Mouse (Mus musculus) 416B (cell line): Measurements from ENCODE around the gene Has1.

Experiments
- DNase-seq: peaks from one replicate; pipeline ENCODE4 v3.0.0; 2011; ENCODE audit warnings: low read depth

The Has1 gene

DNA sequence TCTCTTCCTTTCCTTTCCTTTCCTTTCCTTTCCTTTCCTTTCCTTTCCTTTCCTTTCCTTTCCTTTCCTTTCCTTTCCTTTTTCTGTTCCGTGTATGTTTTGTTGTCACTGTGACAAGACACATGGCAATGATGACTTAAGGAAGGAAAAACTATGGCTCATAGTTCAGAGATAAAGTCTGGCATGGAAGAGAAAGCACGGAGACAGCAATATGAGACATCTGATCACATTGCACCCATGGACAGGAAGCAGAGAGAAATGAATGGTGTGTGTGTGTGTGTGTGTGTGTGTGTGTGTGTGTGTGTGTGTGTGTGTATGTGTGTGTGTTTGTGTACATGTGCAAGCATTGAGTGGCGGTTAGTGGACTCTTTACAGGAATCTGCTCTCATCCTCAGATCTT, 10.4 kb downstream of the Has1 start:
- peak; percentile 64 for DNase-seq

DNA sequence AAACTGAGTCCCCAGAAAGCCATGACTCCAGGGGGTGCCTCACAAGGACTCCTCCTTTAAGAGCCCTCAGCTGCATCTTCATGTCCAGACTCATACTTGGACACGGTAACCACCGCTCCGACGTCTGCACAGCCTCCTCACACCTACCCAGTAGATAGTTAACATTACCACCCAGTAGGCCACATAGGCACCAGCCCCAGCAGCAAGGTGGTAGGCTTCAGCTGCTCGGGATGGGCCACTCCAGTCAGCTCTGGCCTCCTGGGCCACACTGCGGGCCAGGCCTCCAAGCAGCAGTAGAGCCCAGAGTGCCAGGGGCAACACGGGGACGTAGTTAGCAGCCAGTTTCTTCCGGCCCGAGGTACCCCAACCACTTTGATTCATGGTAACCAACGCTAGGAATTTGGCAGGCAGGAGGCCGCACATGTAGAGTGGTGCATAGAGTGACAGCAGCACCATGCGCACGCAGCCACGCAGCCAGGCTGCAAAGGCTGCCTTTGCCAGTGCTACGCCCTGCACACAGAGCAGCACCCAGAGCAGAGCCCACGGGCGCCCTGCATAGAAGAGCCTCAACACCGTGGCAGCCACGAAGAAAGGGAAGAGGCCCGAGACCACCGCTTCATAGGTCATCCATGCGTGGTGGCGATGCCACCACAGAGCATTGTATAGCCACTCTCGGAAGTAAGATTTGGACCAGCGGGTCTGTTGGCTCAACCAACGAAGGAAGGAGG, 11.3 kb downstream of the Has1 start:
- no peak for DNase-seq

DNA sequence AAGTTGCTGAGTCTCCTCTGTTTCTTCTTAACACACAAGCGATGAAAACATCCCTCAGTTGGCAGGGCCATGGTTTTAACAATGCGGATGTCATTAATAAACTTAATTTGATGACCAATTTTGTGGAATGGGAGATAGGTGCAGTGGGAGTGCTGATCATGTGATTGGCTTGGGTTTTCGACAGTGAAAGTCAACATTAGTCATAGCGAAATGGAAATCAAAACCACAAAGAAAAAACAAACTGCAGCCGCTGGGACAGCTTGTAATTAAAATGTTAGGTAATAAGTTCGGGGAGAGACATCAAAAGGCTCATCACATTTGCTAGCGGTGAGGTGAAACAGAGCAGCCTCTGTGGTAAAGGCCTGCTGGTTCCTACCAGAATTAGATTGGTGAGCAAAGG, 14.2 kb downstream of the Has1 start:
- peak; percentile 71 for DNase-seq

DNA sequence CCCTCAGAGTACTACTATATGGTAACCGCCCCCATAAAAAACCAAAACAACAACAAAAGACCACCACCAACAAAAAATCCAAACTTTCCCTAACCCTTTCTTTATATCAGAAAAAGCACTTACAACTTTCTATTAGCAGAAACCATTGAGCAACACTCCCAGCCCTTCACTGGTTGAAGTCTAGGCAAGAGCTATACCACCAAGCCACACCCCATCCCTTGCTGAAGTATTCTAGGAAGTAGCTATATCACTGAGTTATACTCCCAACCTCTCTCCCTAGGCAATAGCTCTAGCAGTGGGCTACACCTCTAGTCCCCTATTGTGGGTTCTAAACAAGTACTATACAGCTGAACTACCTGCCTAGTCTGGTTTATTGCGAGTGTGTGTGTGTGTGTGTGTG, 15.7 kb downstream of the Has1 start:
- DNase-seq: peak; percentile 62

DNA sequence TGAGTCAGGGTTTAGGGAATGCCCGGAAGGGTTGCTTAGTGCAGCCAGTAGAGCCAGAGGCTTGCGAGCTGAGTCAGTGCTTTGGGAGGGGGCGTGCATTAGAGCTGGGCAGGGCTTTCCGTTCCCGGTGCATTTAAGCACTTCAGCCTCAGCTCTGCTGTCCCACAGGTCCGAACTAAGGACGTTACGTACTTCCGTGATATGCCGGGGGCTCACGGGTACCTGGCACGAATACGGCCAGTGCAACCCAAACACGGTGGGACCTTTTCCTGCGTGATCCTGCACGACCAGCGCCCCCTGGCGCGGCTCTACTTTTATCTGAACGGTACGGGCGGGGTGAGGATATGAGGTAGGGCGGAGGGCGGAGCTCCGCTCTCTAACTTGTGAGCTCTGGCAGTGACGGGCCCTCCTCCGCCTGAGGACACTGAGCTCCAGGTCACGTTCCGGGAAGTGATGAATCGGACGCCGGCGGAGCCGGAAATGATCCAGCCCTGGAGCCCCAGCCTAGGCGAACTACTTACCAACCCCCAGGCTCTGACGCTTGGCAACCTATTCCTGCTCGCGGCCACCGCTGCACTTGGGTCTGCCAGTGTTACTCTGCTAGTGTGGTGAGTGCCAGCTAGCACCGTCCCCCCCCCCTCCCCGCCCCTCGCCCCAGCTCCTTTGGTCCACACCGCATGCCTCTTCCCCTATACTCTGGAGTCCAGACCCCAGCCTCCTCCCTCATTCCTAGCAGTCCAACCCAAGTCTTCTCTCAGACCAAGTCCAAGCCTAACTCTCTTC, 16.9 kb downstream of the Has1 start:
- DNase-seq: peak; percentile 98

DNA sequence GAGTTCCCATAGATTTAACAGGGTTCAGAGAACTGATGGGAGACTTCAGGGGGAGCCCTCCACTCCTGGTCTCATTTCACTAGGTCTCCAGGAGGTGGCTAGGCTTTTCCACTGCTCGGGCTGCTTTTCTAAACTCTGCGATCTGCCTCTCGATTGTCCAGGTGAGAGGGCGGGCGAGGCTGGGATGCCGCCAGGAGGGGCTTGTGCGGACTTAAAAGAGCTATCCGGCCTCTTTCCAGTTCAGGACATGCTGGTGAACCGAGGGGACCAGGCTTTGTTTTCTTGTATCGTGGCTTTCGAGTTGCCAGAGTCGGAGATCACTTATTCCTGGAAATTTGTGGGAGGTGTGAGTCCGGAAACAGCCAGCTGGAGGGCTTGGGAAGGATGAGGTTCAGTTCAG, 17.6 kb downstream of the Has1 start:
- no peak for DNase-seq

DNA sequence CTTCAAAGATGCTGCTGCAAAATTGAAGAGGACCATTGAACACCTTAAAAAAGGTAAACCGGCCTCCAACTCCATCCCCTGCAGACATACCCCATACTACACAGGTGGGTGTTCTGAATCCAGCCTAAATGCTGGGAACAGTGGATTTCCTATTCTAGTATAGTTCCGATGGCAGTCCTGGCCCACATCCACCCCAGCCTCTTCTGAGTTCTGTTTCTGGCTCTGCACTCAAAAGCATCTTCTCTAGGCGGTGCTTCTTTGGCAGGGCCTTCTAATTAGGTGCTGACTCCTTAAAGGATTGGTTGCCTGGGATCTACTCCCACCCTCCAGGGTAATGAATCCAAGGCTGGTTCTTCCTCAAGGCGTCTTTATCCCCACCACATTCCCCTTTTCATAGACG, 18.9 kb downstream of the Has1 start:
- no peak for DNase-seq

DNA sequence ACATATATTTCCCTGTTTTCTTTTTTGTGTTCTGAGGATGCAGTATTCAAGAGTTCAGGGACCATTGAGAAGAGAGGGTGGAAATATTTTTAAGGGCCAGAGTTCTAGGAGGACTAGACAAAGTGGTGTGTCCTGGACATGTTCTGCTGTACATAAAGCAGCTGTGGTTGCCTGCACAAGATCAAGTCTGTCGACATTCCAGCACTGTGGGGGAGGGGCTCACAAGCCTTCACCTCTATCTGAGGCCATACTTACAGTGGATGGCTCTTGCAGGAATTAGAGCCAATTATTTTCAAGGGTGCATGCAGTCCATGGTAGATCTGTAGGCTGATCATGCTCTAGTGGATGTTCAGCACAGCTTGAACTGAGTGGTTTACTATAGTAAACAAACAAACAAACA, 20.1 kb downstream of the Has1 start:
- DNase-seq: no peak

DNA sequence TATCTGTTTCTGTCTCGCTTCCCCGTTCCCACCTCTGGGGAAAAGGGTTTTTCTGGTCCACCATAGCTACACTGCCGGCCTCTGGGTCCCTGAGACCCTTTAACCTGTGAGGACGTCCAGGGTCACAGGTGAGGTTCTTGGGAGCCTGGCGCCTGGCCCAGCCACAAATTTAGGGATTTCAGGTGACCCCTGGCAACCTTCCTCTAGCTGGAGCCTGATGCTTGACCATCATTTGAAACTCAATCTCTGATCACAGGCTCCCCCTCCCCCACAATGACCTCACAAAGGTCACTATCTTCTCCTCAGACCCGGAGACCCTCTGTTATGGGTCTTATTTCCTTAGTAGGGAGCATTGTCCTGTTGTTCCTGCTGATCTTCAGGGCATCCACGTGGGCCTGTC, 24.3 kb downstream of the Has1 start:
- DNase-seq: no peak

DNA sequence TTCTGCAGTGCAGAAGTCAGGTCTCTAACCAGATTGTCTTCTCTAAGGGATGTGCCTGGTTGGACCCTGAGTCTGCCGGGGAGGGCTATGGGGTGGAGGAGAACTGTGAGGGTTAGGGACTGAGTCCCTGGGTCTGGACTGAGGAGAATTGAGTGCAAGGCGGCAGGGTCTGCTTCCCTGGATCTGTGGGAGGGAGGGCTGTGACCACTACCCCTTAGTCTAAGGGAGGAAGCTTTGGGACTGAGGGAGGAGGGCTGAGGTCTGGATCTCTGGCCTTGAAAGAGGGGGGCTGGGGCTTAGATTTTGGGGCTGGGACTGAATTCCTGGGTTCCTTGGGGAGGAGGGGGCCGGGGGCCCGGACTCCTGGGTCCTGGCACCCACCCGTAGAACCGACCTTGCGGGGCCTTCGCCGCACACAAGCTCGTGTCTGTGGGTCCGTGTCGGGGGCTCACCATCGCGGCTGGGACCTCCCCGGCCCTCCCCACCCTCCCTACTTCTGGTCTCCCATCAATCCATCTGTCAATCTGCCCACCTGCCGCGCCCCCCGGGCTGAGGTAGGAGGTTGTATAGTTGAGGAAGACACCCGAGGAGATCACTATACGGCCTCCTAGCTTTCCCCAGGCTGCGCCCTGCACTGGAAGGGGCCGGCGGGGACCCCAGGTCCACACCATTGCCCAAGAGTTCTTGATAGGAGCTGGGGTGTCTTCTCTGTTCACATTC, 25.0 kb downstream of the Has1 start:
- no peak for DNase-seq

DNA sequence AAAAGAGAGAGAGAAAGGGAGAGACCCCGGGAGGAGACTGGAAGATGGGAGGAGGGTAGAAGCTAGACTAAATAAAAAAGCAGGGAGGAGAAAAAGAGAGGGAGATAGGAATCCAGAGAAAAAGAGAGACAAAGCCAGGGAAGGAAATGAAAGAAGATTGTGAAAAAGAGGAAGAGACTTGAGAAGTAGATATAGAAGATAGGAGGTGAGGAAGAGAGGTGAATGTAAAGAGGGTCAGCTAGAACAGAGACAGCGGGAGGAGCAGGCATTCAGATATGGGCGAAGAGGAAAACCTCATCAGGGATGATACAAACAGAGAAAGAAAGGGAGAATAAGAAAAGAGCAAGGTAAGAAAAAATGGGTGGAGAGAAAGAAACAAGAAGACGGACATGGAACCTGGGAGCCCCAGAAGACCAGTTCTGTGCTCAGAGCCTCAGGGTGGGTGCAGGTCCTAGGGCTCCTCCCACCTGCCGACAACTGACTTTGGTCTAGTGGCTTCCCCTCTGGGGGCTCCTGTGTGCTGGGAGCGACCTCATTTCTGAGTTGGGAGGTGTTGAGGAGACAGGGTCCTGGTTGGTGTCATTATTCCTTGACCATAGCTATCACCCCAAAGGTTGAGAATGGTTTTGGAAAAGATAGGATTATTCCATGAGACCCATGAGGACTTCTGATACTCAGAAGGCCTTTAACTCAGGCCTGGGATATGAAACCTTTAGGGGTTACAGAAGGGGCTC, 25.8 kb downstream of the Has1 start:
- DNase-seq: no peak

DNA sequence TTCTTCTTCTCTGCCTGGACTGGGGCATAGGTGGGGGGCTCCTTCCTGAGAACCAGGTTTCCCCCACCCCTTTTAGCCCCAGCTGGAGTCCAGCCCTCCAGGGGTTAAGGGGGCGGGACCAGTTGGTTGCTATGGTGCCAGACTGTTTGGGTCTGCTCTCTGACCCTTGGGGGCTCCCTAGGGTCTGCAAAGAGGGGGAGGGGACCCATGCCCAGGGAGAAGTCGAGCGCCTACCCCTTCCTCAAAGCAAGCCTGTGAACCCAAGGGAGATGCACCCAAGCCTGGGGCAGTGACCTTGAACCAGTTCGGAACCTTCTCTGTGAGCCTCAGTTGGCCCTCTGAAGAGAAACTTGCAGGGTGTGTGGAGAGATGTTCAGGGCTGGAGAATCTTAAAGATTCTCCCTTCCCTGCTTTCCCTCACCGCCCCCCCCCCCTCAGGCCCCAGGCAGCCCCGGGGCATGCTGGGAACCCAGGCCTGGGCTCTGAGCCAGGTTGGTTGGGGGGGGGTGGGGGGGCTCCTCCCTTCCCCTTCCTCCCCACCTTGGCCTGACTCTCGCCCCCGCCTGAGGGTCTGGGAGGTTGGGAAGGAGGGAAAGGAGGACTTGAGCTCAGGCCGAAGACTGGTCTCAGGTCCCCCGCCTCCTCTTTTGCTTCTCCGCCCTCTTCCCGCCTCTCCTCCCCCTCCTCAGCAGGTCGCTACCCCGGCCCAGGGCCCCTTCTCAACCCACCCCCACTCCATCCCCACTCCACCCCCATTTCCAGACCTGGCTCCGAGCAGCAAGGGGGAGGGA, 26.6 kb downstream of the Has1 start:
- DNase-seq: peak; percentile 49

DNA sequence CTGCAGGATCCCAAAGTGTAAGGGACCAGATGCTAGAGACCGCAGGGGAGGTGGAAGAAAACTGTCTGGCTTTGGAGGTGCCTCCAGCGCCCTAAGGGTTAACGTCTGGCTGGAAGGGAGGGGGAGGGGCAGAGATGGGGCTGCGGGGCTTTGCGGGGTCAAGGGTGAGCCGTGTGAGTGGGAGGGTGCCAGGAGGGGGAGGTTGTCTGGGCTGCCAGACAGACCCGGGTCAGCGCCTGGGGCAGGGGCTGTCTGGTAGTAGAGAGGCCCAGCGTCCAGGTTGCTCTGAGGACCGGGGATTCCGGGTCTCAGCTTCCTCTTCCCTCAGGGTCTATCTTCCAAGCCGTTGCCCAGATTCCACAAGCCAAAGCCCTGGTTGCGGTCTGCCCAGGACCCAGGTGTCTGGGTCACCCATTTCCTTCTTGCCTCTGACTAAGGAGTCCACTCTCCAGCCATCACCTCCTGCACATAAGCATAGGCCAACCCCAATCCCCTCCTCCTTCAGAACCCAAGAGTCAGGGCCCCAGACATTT, 27.3 kb downstream of the Has1 start:
- peak; percentile 75 for DNase-seq

DNA sequence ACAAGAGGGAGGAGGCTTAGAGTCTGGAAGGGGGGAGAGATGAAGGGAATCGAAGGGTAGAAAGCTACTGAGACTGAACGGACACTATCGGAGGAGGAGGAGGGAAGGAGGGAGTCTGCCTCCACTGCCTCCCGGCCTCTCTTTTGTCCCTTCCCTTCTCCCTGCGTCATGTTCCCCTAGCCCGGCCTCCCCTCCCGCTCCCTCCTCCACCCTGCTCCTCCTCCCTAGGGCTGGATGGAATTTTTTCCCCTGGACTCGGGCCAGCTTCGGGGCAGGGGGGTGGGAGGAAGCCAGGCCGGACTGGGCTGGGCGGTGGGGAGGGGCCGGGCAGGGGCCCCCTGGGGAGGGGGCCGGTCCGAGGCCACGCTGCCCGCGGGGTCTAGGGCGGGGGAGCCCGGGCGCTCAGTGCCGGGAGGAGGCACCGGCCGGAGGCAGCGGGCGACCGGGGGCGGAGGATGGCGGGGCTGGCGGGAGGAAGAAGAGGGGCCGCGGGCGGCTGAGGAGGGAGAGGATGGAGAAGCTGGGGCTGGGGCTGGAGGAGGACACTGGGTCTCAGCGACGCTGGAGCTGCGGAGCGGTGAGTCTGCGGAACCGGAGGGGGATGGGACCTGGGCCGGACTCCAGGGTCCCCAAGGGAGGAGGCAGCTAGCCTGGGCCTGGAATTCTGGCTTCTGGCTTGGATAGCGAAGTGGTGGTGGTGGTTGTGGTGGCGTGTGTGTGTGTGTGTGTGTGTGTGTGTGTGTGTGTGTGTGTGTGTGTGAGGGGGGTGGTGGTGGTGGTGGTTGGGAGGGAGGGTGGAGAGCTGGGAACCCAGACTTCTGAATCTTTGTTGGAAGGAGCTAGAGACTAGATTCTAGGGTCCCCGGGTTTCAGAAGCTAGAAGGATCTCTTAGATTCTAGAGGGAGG, 28.0 kb downstream of the Has1 start, which contains the start of gene Spaca6:
Gene Spaca6 (plus strand): TSS at position 408 of the 907 bp plus-strand sequence.
- peak; percentile 67 for DNase-seq

DNA sequence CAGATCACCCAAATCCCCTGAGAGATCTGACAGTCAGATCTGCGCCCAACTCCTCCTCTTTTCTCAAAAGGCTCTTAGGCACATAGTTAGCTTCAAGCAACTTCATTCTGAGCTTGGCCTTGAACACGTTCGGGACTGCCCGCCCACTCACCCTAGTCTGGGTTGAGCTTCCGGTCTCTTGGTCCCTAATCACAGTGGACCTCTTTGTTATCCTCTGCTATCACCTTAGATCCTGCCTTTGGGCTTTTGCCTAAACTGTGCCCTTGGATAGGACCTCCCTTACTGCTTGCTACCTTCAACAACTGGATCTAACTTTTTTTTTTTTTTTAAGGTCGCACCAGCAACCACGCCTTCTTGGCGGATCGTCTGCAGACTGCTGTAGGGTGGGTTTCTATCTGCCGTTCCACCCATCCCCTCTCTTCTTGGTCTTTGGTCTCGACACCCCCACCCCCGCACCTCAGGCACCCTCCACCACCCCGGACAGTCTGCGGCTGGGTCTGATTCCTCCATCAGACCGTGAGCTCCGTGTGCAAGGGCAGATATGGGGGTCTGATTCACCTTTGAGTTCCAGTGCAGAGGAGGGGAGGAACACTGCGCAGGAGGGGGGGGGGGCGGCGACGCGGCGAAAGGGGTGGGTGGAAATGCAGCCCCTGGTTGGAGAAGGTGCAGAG, 28.9 kb downstream of the Has1 start:
- peak; percentile 70 for DNase-seq

DNA sequence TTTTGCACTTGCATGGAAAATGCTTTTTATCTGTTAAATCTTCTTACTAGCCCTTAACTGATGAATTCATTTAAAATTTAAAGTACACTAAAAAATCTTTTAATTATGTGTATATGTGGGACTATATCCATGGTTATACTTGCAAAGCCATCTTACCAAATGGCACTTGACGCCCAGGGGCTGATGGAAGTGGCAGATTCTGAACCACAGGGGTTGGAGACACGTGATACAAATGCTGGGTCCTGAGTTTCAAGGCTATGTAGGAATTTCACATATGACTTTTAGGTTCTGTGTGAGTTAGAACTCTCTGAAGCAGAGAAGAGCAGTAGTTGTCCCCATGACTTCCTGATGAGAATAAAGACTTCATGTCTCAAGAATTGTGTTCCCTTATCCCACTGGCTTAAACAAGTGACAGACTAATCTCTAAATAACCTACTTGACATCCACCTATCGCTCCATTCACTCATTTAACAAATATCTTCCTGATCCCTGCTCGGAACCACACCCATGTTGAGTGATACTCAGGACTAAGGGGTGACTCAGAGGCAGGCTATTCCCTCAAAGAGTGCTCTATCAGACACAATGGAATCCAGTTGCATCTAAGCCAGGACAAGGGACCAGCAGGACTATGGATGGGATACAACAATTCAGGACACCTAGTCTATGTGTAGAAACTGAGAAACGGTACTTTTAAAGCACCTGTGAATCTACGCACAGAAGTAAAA, 31.2 kb downstream of the Has1 start:
- DNase-seq: no peak

DNA sequence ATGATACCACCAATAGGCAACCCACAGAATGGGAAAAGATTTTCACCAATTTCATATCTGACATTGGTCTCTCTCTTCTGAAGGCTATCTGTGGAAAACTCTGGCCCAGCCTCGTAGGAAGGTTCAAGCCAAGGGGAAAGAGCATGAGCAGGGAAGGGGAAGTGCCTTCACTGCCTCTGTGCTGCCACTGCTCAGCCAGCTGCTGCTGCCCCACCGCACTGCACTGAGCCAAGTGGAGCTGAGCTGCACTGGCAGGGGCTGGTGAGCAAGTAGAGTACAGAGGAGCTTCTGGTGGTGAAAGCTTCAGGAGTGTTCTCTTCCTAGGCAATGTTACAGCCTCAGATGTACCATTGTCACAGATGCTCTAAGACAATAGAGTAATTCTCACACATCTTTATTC, 59.5 kb downstream of the Has1 start:
- no peak for DNase-seq
